Mouse (Mus musculus): ENCODE data around the gene Tmem87b.

The Tmem87b gene

DNA sequence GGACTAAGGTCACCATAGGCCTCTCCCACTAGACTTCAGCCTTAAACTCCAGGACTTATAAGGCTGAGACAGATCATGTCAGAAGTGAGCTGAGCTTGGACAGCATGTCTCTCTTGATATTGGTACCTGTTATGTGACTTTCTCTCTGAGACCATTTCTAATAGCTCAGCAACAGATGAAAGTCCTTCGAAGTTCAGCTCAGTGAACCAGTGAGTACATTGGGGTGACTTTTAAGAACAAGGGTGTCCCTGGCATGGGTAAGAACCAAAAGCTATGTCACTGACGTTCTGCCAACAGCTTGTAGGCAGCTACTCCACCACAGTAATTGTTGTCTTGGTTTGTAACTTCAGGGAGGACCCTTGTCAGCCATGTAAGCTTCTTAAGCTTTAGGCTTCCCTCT lies 2.7 kb downstream of the Tmem87b start:
- no peak for DNase-seq

DNA sequence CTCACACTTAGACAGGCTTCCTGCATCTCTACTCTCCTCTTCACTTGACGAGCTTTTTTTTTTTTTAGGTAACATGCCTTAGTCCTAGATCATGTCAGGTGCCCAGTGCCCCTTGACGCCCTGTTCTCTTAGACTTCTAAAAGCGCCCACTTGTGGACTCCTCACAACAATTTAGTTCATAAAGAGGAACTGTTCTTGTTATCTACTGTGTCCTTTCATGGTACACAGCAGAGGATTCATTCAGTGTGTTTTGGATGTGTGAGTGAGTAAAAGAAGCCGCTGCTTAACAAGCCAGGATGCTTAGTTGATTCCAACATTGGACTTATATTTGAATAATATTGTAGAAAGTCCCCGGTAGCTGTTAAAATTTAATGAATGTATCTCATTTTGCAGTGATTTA lies 6.0 kb downstream of the Tmem87b start:
- no peak for DNase-seq

DNA sequence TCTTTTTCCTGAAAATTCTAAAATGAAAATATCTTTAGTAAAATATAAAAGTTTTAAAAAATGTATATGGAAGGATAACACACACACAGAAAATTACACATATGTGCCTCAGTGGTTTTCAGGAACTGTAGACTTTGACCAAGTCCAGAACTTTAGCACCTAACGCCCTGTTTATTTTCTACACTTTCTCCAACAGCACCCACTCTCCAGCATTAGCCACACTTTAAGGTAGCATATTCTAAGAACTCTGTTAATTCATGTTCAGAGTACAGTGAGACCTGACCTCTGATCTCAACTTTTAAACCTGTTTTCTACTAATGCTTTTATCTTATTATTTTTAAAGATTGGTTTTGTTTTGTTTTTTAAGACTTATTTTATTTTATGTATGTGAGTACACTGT lies 9.9 kb downstream of the Tmem87b start:
- DNase-seq = no peak

DNA sequence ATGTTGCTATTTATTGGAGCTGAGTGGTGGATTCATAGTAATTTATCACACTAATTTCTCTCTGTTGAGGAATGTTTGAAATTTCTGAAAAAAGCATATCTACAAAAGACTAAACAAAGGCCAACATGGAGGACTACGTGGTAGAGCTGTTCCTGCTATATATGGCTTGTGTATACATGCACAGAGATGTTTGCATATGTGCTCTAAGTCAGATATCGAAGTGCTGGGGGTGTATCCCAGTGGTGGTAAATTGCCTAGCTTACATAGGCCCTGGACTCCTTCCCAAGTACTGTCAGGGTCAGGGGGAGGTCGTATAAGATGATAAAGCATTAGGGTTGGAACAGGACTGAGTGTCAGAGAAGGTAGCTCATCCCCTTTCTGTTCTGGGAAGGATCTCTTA lies 14.7 kb downstream of the Tmem87b start:
- DNase-seq = no peak

DNA sequence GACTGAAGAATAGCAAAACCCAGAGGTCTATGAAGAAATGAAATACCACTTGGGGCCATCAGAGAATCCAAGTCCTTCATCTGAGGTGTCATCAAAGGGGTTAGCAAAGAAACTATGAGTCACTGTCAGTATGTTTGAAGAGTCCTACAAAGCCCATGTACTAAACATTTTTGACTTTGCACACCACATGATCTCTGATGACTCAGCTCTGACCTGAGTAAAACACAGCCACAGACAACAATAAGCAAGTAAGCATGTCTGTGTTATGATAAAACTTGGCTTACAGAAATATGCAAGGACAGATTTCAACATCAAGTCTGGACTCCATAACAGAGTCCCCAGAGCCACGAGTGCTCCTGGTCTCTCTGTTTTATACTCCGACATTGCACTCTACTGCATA lies 15.1 kb downstream of the Tmem87b start:
- DNase-seq = no peak

DNA sequence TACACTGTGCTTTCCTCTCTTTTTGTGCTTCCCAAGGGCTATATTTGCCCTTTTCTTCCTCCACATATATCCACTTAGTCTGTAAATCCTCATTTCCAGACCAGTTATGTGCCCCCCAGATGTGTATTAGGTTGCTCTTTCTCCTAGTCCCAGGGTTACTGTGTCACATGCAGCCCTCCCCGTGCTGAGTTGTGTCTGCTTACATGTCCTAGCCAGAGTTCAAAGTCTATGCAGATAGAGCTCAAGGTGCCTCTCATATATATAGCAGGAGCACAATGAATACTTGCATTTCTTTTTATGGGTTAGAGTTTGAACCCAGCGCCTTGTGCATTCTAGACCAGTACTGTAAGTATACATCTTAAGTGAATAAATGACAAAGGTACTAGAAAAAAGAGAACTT lies 15.5 kb downstream of the Tmem87b start:
- DNase-seq = no peak

DNA sequence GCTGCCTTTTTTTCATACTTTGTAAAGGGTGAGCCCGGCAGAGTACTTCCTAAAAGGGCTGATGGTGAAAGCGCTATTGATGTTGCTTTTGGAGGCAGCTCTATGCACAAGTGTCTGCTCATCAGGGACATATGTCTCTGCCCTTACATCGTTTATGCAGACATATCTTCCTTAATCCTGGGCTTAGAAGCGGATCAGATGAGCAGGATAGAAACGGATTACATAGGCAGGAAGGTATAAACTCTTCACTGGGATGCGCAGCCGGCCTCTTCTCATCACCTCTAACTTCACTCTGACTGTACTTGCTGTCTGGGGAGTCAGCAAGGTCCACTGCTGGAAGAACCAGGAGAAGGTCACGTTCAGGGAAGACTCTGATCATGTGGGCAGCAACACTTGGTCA lies 19.6 kb downstream of the Tmem87b start:
- no peak for DNase-seq

DNA sequence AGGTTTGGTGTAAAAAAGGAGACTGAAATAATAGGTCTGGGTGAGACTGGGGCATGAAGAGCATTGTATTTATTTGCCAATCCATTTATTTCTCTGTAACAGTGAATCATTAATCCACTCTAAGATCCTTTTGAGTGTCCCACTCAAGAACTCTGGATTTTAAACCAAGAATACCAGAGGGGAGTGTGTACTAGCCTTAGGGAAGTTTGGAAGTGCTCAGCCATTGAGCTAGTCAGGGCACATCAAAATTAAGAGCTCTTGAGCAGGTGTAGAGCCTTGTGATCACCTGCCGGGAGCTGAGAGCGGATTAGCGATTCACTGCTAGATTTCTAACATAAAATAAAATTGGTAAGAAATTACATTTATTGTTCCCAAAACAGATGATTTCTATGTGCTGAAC lies 20.7 kb downstream of the Tmem87b start:
- DNase-seq = no peak

DNA sequence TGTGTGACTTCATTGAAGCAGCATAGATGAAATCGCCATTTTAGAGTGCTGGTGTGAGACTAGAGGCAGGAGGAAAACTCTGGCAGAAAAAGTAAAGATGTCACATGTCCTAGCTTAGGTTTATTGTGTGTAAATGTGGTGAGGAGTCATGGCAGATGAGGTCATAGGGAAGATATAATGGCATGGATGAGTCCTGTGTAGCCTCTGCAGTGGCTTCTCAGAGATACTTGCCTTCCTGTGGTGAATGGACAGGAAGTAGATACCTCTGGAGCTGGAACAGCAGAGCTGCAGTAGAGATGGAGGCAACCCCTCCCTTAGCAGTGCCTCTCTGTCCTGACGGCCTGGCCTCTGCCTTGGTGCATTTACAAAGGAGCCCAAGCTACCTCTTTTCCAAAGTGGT lies 21.6 kb downstream of the Tmem87b start:
- no peak for DNase-seq

DNA sequence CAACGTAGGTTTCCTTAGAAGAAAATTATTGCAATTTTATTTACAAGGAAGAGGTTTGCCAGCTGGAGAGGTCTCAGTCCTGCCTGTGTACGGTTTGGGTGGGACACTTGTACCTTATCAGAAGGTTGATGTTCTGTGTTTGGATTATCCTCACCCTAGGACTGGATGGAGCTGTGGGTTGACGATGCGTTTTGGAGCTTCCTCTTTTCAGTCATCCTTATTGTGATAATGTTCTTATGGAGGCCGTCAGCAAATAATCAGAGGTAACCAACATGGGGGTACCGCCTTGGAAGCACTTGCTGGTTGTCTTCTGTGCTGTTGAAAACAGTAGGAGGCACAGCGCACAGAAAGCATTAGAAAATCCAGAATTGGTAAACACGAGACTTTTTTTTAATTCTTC lies 24.5 kb downstream of the Tmem87b start:
- DNase-seq = no peak

DNA sequence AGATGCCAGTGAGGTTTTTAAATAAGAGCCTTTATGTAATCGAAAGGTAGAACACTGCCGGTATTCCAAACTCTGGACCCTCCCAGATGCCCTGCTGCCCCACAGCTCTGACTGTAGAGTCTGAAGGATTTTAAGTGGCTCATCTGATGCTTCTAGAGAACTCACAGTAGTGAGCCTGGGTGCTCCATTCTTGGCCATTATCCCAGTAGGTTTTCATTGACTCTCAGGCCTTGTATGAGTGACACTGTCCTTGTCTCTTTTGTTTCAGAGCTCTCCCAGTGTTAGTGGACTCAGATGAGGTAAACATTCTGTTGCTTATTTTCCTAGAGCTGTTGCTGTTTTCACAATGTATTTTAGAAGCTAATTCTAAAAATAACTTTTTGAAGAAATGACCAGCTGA lies 32.1 kb downstream of the Tmem87b start:
- no peak for DNase-seq

DNA sequence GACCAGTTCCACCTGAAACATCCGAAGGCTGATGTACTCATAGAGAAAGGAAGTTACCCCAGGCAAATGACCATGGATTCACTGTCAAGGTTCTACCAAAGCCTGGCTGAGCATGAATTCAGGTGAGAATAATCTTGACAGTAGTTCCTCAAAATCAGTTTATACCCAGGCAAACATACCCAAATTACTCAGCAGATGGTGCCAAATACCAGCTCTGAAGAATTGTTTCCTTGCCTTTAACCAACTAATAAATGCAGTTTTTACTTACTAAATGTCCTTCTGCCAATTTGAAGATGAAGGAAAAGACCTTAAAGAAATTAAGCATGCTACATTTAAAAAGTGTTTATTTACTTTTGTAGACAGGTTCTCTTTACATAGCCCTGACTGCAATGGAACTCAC lies 38.8 kb downstream of the Tmem87b start:
- DNase-seq = no peak

DNA sequence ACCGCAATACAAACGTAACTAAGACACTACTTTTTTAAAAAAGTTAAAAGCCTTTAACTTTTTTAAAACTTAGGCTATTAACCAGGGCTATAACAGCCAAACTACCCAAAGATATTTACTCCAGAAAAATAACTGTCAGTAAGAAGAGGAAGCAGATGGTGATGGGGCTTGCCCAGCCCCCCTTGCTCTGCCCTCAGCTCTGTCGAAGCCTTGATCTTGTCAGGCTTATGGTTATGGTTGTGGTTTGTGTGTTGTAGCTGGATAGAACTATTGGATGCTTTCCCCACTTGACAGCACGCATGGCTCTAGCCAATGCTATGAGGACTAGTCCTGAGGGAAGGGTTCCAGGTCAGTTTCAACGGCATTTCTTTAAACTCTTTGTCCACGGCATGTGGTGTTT lies 41.0 kb downstream of the Tmem87b start:
- no peak for DNase-seq

DNA sequence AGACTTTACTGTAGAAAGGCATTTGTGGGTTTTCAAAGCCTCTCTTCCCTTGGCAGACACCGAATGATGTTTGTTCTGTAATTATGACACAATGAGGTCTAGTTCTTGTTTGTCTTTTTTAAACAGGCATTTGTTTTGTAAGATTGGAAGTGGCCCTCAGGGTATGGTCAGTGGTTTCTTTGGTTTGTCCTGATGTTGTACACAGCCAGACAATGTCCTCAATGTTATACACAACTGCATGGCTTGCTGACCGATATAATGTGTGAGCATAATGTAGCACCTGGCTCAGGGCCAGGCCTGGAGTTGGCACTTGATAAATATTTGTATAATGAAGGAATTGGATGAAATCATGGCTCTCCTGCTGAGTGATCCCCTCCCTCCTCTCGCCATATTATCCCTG lies 41.9 kb downstream of the Tmem87b start:
- DNase-seq = peak; percentile 11

DNA sequence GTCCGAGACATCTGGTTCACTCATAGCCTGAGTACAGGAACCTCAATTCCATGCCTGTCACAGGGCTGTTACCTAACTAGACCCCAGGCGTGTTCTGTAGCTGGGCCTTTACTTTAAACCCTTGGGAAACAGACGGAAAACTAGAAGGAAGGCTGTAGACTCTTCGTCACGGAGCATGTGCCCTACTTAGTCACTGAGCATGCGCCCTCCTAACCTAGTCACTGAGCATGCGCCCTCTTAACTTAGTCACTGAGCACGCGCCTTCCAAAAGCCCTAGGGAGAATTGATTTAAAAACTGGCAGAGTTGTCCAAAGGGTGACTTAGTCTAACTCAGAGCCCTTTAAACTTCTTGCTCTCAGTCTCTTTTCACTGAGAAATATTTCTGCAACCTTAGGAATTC lies 44.7 kb downstream of the Tmem87b start, which contains the start of gene Fbln7:
Gene Fbln7, plus strand, starts transcription at position 346 of the 400 bp plus-strand sequence.
- DNase-seq = no peak

DNA sequence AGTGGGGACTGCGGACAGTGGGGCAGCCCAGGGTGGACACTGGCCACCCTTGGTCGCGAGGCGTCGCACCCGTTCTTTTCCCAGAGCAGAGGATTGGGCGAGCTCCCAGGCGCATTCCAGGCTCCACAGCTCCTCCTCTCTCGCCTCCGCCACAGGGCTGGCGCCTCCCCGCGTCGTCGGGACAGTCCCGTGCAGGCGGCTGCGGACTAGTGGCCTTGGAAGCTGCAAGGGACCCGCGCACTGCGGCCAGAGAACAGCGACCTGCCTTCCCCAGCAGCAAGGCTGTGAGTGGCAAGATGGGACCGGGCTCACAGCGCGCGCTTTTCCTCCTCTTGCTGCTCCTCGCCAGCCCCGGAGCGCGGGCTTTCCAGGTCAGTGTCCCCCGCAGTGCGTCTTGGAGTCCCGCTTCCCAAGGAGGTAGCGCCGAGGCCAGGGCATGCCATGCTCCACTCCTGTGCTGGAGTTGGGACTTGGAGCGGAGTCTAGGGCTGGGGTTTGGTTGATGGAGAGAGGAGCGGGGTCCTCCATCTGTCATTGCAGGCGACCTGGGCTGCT lies 45.9 kb downstream of the Tmem87b start:
- peak; percentile 63 for DNase-seq

DNA sequence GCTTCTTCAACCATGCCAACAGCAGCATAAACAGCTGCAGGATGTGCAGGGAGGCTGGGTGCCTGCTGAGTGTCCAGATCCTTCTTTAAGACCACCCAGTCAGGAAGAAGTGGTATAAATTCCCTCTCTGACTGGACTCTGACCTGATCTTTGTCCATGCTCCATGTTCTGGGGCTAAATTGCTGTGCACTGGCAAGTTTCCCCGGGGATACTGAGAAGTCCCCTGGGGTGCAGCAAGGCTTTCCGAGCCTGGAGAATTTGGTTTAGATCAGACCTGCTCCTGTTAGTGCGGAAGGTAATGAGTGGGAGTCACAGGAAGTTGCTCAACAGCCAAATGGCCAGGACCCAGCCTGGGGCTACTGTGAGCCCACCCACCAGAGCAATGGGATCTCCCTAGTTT lies 47.1 kb downstream of the Tmem87b start:
- no peak for DNase-seq

DNA sequence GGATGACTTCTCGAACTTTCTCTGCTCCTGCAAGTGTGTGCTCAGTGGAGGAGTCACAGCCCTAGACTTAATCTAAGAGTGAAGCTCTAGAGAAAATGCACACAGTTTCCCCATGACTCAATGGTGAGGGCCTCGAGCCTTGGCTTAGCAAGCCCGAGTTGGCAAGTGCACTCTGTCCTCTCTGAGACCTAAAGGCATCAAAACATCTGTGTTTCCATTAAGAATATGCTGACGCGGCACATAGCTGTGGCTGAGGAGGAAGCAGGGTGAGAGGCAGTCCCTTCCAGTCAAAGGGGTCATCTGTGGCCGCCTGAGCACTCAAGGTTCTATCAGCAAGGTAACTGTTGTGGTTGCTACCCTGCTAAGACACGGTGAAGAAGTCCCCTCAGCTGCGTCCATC lies 53.7 kb downstream of the Tmem87b start:
- DNase-seq = no peak

DNA sequence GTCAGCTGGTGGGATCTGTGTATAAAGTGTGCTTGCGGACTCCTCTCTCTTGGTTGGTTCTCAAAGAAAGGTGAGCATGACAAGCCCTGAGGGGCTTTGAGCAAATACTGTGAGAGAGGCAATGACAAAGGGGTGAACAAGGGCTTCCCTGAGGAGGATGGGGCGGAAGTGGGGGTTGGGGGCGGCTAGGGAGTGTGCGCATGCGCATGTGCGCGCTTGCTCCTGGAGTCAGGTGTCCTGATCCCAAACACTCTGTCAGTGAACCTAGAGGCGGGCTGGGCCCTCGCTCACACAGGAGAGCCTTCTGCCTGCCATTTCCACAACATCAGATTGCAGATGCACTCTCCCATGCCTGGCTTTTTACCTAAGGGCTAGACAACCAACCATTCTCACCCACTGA lies 54.3 kb downstream of the Tmem87b start:
- DNase-seq = no peak

DNA sequence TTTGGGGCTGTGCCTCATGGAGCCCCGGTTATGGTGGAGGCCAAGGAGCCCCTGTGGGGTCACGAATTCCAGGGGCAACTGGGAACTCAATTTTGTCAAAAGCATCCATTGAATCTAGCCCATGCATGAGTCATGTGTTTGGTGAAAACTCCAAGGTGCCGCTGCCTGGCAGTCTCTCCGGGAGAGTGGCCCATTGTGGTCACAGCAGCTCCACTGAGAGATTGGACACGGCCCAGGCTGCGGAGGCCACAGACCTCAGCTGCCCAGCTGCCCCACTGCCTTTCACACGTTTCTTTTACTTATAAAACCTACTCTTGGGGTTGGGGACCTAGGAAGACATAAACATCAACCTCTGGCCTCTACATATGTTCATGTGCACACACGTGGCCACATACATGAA lies 57.6 kb downstream of the Tmem87b start:
- no peak for DNase-seq

DNA sequence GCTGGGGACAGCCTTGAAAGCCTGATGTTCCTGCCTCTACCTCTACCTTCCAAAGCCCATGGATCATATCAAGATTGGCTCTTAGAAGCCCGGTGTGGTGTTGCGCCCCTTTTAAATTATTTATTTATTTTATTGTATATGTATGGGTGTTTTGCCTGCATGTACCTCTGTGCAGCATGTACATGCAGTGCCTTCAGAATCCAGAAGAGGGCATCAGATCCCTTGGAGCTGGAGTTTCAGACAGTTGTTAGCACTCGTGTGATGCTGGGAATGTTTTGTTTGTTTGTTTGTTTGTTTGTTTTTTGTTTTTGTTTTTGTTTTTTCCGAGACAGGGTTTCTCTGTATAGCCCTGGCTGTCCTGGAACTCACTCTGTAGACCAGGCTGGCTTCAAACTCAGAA lies 63.3 kb downstream of the Tmem87b start:
- peak; percentile 26 for DNase-seq

DNA sequence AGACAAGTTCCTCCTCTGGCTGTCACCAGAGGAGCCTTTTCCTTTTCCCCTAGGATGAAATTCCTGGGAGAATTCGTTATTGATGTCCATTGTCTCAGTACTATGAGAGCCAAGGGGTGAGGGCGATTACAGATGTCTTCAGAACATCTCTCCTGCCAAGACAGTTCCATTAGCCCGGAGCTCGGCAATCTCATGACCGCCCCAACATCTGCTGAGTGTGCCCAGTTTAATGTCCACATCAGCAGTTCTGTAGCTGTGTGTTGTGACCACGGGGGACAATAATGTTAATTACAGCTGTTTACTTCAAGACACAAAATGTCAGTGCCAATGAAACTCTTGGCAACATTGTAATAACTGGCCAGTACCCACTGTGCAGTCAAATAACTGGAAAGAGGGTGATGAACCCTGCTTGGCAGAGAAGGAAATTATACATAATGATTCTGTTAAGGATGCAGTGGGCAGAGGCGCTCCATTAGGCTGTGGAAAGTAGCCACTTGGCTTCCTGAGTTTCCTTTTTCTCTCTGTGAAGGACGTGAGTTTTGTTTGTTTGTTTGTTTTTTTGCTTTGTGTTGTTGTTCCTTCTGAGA lies 67.4 kb downstream of the Tmem87b start:
- DNase-seq = no peak

DNA sequence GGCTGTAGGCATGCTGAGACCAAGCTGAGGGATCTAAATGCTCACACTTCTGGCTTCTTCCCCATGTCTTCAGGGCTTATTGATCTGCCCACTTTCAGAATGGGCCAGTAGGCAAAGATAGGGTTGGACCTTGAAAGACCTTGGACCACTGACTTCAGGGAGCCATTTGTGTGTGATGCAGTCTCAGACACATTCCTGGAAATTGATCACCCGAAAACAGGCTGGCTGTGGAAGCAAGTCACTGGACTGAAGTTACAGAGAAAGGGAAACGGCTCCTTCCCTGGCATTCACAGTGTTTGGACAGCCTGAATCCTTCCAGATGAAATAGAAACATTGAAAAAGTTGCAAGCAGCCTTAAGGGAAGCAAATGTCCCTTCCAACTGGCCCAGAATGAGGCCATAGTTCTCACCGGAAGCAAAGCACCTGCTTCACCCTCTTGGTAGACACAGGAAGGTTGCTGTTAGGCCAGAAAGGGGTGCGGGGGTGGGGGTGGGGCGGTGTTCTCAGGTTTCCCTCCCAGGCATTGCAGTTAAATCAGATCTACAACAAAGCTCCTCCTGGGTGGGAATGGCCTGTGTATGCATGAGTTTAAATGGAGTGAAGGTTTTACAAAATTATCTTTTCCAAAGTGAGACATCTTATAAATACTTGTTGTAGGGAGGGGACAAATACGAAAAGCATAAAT lies 70.1 kb downstream of the Tmem87b start:
- DNase-seq = no peak

DNA sequence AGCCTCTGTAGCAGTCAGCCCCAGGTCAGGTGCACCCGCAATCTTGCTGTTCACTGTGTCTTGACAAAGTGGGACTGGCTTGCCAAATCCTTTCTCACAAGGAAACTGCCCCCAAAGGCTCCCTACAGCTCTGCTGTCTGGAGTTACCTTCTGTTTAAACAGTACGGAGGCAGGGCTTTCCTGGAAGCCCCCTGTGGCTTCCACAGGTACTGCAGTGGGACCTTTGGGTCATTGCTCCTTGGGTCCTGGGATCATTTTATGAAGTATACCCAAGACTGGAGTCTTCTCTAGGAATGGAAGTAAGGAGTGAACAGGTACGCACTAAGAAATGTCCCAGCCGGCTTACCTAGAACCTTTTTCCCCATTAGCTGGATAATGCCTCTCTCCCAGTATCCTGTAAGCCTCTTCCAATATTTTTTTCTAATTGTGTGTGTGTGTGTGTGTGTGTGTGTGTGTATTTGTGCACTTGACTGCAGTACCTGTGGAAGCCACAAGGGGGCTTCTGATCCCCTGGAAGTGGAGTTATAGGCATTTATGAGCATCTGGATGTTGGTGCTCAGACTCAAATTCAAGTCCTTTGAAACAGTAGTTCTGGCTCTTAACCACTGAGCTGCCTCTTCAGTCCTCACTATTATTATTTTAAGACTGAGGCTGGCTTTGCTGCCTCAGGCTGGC lies 72.9 kb downstream of the Tmem87b start:
- no peak for DNase-seq
